Mouse (Mus musculus) embryonic facial prominence, embryonic 15.5 days (tissue): ENCODE measurements around the gene Tex28. TPM values are rescaled to one million over a fixed set of nuclear protein-coding genes. Genes with fewer than 3 reads are reported as not detected.
"Not testable (repeated sequence)": the region's sequence is repeated elsewhere in the genome, so short reads cannot be mapped to it uniquely, and the experiment has no call there.

Experiments used
- ATAC-seq: fragments of 200-750 bp; cut with Nextera tagmentation; 2 replicates; pipeline ENCODE4 v1.8.0; 2017; ENCODE audit warnings: low read depth, moderate TSS enrichment; ENCODE audit not compliant: insufficient number of reproducible peaks, low FRiP score, low TSS enrichment
- H3K27ac ChIP-seq: fragments of 300-500 bp; sonication (generic); replicated peaks from 2 replicates; pipeline ENCODE4 v1.5.1; 2015; ENCODE audit warnings: mild to moderate bottlenecking, inconsistent platforms
- H3K27me3 ChIP-seq: fragments of 300-500 bp; sonication (generic); 2 replicates; pipeline ENCODE4 v1.6.1; 2015; ENCODE audit warnings: inconsistent platforms
- H3K36me3 ChIP-seq: fragments of 300-500 bp; sonication (generic); 2 replicates; pipeline ENCODE4 v1.6.1; 2015; ENCODE audit warnings: mild to moderate bottlenecking, inconsistent platforms
- H3K4me1 ChIP-seq: fragments of 300-500 bp; sonication (generic); 2 replicates; pipeline ENCODE4 v1.6.1; 2015; ENCODE audit warnings: inconsistent platforms
- H3K4me2 ChIP-seq: fragments of 300-500 bp; sonication (generic); replicated peaks from 2 replicates; pipeline ENCODE4 v1.6.1; 2015; ENCODE audit warnings: mild to moderate bottlenecking, inconsistent platforms
- H3K4me3 ChIP-seq: fragments of 300-500 bp; sonication (generic); replicated peaks from 2 replicates; pipeline ENCODE4 v1.5.1; 2015; ENCODE audit warnings: mild to moderate bottlenecking, inconsistent platforms
- H3K9ac ChIP-seq: fragments of 300-500 bp; sonication (generic); 2 replicates; pipeline ENCODE4 v1.6.1; 2015; ENCODE audit warnings: inconsistent platforms
- H3K9me3 ChIP-seq: fragments of 300-500 bp; sonication (generic); replicated peaks from 2 replicates; pipeline ENCODE4 v1.6.1; 2016; ENCODE audit warnings: inconsistent platforms
- WGBS: fragments of 180-500 bp; shearing (Covaris S2); methylation state at CpG from one replicate; pipeline ENCODE4 v1.1.7; 2015; 5-methylcytosine and 5-hydroxymethylcytosine counted together
- polyA plus RNA-seq: library from polyadenylated mRNA; unstranded; fragments of >200 nt; fragmentation: Nextera tagmentation; extraction: Ambion mirVana; gene quantifications from 2 replicates; pipeline ENCODE4 v1.2.1, GENCODE M21; 2015

Tex28 gene
- not detected in 2 replicates for polyA plus RNA-seq

DNA sequence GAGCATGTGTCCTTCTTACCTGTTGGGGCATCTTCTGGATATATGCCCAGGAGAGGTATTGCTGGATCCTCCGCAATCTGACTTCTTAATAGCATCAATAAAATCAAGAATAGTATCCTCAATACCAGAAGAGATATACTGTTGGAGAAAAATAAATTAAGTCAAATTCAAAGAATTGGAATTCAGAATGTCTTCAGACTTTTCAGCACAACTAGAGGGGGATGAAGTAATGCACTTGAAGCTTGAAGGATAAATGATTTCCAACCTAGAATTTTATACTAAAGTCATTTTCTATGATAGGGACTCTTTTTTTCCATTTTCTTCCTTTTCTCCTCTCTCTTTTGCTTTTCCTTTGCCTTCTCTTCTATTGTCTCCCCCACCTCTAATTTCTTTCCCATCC, at the start of gene Tex28:
Gene Tex28 (minus strand): TSS at position 101 of the 400 bp plus-strand sequence.
- Histone ChIP-seq H3K4me2 (no peak within 1 kb of the TSS), H3K36me3 (no peaks in the 10 kb centered on the region), H3K9ac (no peak within 1 kb of the TSS), H3K27ac (no peak within 1 kb of the TSS), H3K4me1 (no peaks in the 10 kb centered on the region), H3K9me3 (no peaks in the 10 kb centered on the region), H3K4me3 (no peak within 1 kb of the TSS), H3K27me3 (no peaks in the 10 kb centered on the region)
- no peak for ATAC-seq
- 90% methylated on average over 1 of the region's 1 CpGs for WGBS

DNA sequence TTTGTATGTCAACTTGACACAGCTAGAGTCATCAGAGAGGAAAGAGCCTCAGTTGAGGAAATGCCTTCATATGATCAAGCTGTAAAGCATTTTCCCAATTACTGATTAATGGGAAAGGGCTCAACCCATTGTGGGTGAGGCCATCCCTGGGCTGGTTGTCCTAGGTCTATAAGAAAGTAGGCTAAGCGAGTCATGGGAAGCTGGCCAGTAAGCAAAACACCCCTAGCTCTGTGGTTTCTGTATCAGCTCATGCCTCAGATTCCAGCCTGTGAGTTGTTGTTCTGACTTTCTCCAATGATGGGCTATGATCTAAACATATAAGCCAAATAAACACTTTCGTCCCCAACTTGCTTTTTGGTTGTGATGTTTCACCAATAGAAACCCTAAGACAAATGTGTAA, 35.9 kb upstream of the Tex28 start:
- no peaks in the 10 kb centered on the region for H3K36me3 ChIP-seq
- H3K27ac ChIP-seq: no peak overlapping the region
- no peaks in the 10 kb centered on the region for H3K4me1 ChIP-seq
- H3K9me3 ChIP-seq: no peaks in the 10 kb centered on the region
- 84% methylated on average over 2 of the region's 2 CpGs for WGBS
- no peaks in the 10 kb centered on the region for H3K27me3 ChIP-seq
- ATAC-seq: no peak
- H3K4me2 ChIP-seq: no peak overlapping the region
- H3K4me3 ChIP-seq: no peak overlapping the region
- no peak overlapping the region for H3K9ac ChIP-seq

DNA sequence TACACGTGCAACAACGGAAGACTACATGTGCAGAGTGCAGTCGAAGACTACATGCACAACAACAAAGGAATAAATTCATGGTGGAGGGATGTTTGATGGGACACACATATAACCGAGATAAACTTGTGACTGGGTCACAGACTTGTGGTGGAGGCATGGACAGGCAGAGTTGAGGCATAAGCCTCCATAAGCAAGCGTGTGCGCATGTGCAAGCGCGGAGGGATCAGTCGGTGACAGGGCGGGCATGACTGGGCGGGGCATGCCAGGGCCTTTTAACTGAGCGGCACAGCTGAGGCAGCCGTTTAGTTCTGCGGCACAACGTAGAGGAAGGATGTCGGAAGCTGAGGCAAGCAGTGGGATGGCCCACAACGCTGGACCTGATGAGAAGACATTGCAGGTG, 9.3 kb upstream of the Tex28 start, which contains the start of gene Tktl1:
Gene Tktl1 (plus strand): TSS at position 301 of the 400 bp plus-strand sequence.
- Histone ChIP-seq H3K4me3 (no peak within 1 kb of the TSS), H3K4me1 (no peaks in the 10 kb centered on the region), H3K27me3 (no peaks in the 10 kb centered on the region), H3K9ac (no peak within 1 kb of the TSS), H3K9me3 (no peaks in the 10 kb centered on the region), H3K27ac (no peak within 1 kb of the TSS), H3K36me3 (no peaks in the 10 kb centered on the region), H3K4me2 (no peak within 1 kb of the TSS)
- 87% methylated on average over 17 of the region's 17 CpGs for WGBS
- no peak for ATAC-seq

DNA sequence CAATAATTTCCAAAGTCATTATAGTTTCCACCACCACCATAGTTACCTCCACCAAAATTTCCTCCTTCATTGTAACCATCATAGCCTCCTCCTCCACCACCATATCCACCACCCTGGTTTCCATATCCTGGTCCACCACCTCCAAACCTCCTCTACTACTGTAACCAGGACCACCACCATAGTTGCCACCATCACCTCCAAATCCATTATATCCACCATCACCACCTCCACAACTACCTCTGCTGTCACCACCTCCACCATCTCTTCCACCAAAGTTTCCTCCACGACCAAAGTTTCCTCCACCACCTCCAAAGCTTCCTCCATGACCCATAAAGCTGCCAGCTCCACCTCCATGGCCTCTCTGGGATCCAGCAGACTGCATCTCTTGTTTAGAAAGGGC, 32.4 kb downstream of the Tex28 start, which contains the start of gene Mecp2:
Gene Mecp2 (minus strand): TSS at position 101 of the 400 bp plus-strand sequence.
- H3K9ac ChIP-seq, H3K27ac ChIP-seq, H3K4me3 ChIP-seq, H3K9me3 ChIP-seq, ATAC-seq, H3K27me3 ChIP-seq, H3K4me1 ChIP-seq, H3K4me2 ChIP-seq, H3K36me3 ChIP-seq: not testable (repeated sequence)
- WGBS: 36% methylated on average over 1 of the region's 1 CpGs

DNA sequence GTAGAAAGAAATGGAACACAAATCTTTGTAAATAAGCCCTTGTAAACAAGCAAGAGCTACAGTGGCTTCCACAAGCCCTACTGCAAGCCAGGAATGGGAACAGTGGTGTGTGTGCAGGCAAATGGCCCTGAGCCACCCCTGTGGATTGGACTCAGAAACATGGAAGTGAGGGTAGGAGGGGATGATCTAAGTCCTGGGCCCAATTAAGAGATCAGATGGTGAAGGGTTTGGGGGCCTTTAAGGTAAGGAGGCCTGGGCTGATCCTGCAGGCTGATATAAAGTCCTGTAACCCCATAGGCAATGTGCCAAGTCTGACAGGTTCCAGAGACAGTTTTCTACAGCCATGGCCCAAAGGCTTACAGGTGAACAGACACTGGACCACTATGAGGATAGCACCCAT, 40.5 kb downstream of the Tex28 start, which contains the start of gene Opn1mw:
Gene Opn1mw (plus strand): TSS at position 301 of the 400 bp plus-strand sequence.
- H3K9ac ChIP-seq: no peak within 1 kb of the TSS
- no peaks in the 10 kb centered on the region for H3K4me1 ChIP-seq
- no peak within 1 kb of the TSS for H3K4me2 ChIP-seq
- no peaks in the 10 kb centered on the region for H3K36me3 ChIP-seq
- H3K4me3 ChIP-seq: no peak within 1 kb of the TSS
- no peak within 1 kb of the TSS for H3K27ac ChIP-seq
- no peak for ATAC-seq
- H3K9me3 ChIP-seq: no peaks in the 10 kb centered on the region
- 0 out of 2 replicates have a peak, but pooled peaks cover 4% of the 10 kb centered on the region for H3K27me3 ChIP-seq

DNA sequence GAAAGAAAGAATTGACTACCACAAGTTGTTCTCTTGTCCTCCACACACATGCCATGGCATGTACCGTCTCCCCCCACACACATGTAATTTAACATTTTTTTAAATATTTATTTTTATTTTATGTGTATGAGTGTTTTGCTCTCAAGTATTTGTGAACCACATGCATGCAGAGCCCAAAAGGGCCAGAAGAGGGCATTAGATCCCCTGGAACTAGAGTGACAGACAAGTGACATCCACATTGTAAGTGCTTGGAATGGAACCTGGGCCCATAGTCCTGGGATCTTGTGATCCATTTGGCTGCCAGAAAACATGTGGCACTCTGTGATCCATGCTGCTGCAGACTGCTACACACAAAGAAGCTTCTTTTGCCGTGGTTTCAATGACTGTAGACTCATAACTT, 42.7 kb downstream of the Tex28 start:
- H3K9ac ChIP-seq: no peak overlapping the region
- ATAC-seq: no peak
- H3K4me3 ChIP-seq: no peak overlapping the region
- H3K4me1 ChIP-seq: no peaks in the 10 kb centered on the region
- H3K27me3 ChIP-seq: 0 out of 2 replicates have a peak, but pooled peaks cover 4% of the 10 kb centered on the region
- H3K4me2 ChIP-seq: no peak overlapping the region
- no peaks in the 10 kb centered on the region for H3K36me3 ChIP-seq
- no peaks in the 10 kb centered on the region for H3K9me3 ChIP-seq
- no peak overlapping the region for H3K27ac ChIP-seq
- 53% methylated on average over 2 of the region's 2 CpGs for WGBS

DNA sequence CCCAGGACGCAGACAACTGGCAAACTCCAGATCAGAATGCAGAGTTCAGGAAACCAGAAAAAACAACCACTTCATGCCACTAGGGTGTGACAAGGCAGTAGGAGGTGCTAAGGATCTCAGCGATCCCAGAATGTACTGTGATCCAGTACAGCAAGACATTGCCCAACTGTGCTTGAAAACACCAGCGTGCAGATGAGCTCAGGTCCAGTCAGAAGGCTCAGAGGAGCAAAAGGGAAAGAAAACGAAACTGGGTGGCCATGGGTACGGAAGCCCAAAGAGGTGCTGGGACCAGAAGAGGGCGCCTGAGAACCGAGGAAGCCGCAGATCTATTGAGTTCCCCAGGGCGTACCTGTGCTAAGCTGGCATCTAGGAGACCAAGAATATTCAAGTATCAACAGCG, 52.1 kb downstream of the Tex28 start:
- ATAC-seq: no peak
- WGBS: 14% methylated on average over 10 of the region's 10 CpGs
- Histone ChIP-seq H3K4me3 (peak overlapping the region; percentile 31), H3K4me2 (peak overlapping the region; percentile 37), H3K27ac (no peak overlapping the region), H3K4me1 (no peaks in the 10 kb centered on the region), H3K27me3 (no peaks in the 10 kb centered on the region), H3K9ac (no peak overlapping the region), H3K9me3 (no peaks in the 10 kb centered on the region), H3K36me3 (no peaks in the 10 kb centered on the region)

DNA sequence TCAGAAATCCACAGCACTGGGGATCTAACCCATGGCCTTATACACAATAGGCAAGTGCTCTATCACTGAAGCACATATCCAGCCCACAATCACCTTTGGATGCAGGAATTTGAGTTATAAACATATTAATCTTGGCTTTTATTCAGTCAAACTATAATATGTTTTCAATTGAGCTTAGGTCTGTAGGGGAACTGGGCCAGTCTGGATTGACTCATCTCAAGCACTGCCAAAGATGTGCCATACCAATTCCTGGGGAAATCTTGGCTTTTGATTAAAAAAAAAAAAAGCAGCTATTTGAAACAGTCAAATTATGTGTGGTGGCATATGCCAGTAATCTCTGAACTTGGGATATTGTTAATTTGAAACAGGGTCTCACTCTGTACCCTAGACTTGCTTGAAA, 53.6 kb downstream of the Tex28 start:
- no peak overlapping the region for H3K4me2 ChIP-seq
- H3K9ac ChIP-seq: no peak overlapping the region
- H3K27ac ChIP-seq: no peak overlapping the region
- H3K4me1 ChIP-seq: no peaks in the 10 kb centered on the region
- no peak overlapping the region for H3K4me3 ChIP-seq
- H3K36me3 ChIP-seq: no peaks in the 10 kb centered on the region
- no peaks in the 10 kb centered on the region for H3K9me3 ChIP-seq
- ATAC-seq: no peak
- H3K27me3 ChIP-seq: no peaks in the 10 kb centered on the region

DNA sequence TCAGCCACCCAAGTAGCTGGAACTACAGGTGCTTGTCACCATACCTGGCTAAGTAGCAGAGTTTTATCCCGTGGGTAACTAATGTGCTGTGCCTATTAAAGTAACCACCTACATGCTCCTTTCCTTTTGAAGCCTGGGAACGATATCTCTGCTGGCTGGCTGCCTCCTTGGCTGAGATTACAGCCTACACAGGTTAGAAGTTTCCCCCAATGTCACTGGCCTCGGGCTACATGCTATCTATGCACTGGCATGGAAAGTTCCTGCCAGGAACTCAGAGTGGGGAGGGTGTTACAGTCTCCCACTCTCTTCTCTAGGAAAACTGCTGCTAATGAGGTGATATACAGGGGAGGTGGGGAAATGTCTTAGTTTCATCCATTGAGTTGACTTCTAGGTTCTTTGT, 58.9 kb downstream of the Tex28 start:
- no peaks in the 10 kb centered on the region for H3K9me3 ChIP-seq
- WGBS: 36% methylated on average over 3 of the region's 3 CpGs
- no peaks in the 10 kb centered on the region for H3K36me3 ChIP-seq
- no peak overlapping the region for H3K27ac ChIP-seq
- H3K4me3 ChIP-seq: no peak overlapping the region
- ATAC-seq: no peak
- no peaks in the 10 kb centered on the region for H3K4me1 ChIP-seq
- H3K9ac ChIP-seq: no peak overlapping the region
- no peak overlapping the region for H3K4me2 ChIP-seq
- H3K27me3 ChIP-seq: no peaks in the 10 kb centered on the region

DNA sequence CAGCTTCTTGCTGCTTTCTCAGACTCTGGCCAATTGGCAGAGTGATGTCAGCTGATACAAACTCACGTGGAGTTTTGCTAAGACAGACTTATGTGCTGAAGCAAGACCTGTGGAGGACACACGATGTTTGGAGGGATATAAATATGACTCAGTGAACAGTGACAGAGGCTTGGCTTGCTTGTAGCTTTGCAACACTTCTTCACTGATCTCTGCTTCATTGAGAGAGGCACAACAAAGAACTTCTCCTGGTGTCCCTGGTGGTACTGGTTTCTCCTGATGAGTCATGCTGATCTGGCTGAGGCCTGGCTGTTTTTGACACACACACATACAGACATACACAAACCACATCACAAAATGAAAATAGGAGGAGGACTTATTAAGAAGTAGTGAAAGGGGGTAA, 61.7 kb downstream of the Tex28 start:
- WGBS: 41% methylated on average over 2 of the region's 2 CpGs
- Histone ChIP-seq H3K9me3 (no peaks in the 10 kb centered on the region), H3K36me3 (no peaks in the 10 kb centered on the region), H3K4me2 (no peak overlapping the region), H3K27me3 (no peaks in the 10 kb centered on the region), H3K27ac (no peak overlapping the region), H3K4me3 (no peak overlapping the region), H3K9ac (no peak overlapping the region), H3K4me1 (no peaks in the 10 kb centered on the region)
- ATAC-seq: no peak

DNA sequence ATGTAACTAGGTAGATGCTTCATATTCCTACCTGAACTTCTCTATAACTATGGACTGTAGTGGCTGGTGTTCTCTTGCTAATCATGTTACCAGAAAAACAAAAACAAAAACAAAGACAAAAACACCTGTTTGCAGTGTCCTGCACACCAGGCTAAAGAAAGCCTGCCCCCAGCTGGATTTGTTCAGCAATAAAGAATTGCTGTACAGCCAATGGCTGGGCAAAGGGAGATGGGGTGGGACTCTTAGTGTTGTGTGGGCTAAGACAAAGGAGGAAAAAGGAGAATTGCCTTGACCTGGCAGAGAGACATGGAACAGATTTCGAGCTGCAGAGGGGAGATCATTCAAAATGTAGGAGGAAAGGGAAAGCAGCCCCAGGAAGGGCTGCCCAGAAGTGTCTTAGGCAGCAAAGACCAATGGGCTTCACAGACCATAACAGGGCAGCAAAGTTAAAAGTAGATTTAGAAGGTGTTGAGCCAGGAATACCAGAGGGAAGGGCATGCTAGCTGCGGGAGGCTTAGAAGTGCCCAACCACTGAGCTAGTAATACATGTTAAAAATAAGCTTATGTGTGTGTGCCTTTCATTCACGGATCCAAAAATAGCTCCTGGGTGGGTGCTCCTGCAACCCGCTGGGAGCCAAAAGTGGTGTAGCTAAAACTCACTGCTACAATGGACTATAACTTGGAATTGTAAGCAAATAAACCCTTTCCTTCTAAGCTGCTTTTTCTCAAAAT, 64.0 kb downstream of the Tex28 start:
- no peaks in the 10 kb centered on the region for H3K36me3 ChIP-seq
- H3K4me2 ChIP-seq: no peak overlapping the region
- 44% methylated on average over 4 of the region's 4 CpGs for WGBS
- no peak overlapping the region for H3K27ac ChIP-seq
- no peak for ATAC-seq
- no peak overlapping the region for H3K4me3 ChIP-seq
- 0 out of 2 replicates have a peak, but pooled peaks cover 4% of the 10 kb centered on the region for H3K27me3 ChIP-seq
- H3K9me3 ChIP-seq: no peaks in the 10 kb centered on the region
- no peak overlapping the region for H3K9ac ChIP-seq
- H3K4me1 ChIP-seq: no peaks in the 10 kb centered on the region
